Mouse (Mus musculus) erythroblast, embryonic 14.5 days (primary cell): Measurements from ENCODE around the gene Coro1b.

Experiments
- GATA1 ChIP-seq: IDR thresholded peaks from 2 replicates; pipeline ENCODE4 v1.6.1; 2012; ENCODE audit warnings: low read length, inconsistent platforms, mixed read lengths
- TAL1 ChIP-seq: IDR thresholded peaks from 3 replicates; pipeline ENCODE4 v1.6.1; 2012; ENCODE audit warnings: low read length, inconsistent platforms, mixed read lengths

DNA sequence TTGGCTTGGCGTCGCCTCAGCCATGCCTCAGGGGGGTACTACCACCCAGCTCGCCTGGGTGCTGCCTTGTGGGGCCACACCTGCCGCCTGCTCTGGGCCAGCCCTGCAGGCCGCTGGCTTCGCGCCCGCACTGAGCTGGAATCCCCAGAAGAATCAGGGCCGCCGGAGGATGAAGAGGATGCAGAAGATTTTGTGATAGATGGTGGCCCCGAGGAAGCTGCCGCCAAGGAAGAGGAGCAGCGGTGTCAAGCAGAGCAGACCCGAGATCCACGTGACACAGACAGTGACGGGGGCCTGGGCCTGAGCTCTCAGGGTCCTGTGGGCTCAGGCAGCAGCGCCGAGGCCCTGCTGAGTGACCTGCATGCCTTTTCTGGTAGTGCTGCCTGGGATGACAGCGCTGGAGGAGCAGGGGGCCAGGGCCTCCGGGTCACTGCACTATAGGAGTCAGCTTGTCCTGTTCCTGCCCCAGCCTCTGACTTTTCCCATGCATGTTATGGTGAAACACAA lies 7.7 kb downstream of the Coro1b start:
- TF ChIP-seq TAL1, result no peak
- no peak for TF ChIP-seq GATA1
